Mouse (Mus musculus): ENCODE measurements around the gene Nrip1. TPM values are rescaled to one million over a fixed set of nuclear protein-coding genes. Genes with fewer than 3 reads are reported as not detected.

Gene Nrip1
- polyA plus RNA-seq, 1 experiment, result 2.4 TPM

- Histone ChIP-seq H3K4me3 (ENCODE audit: insufficient read depth, poor library complexity, severe bottlenecking) (no peak overlapping the region), H3ac (ENCODE audit: control insufficient read depth, insufficient read length, low read depth) (no peak overlapping the region), H3K36me3 (ENCODE audit: control insufficient read depth, insufficient read depth) (peaks cover 42% of the 10 kb centered on the region), H3K27me3 (ENCODE audit: control insufficient read depth, insufficient read depth, insufficient read length) (no peaks in the 10 kb centered on the region), H3K79me2 (ENCODE audit: control insufficient read depth, insufficient read depth) (no peaks in the 10 kb centered on the region), H3K79me3 (ENCODE audit: low read depth) (peaks cover 2% of the 10 kb centered on the region)
- TF ChIP-seq MAX (IDR thresholded peaks at IDR 0.05) (no peak), USF1 (IDR thresholded peaks at IDR 0.05; ENCODE audit: low read depth) (no peak), MYOD1 (IDR thresholded peaks at IDR 0.05; ENCODE audit: control insufficient read depth, insufficient read length, low read depth) (no peak), FOSL1 (IDR thresholded peaks at IDR 0.05; ENCODE audit: insufficient read depth, low read length, poor library complexity, severe bottlenecking) (no peak), MYOG (IDR thresholded peaks at IDR 0.05; ENCODE audit: control insufficient read depth, extremely low read depth, insufficient read length) (no peak), CEBPB (IDR thresholded peaks at IDR 0.05; ENCODE audit: low read depth) (no peak), CTCF (IDR thresholded peaks at IDR 0.05; ENCODE audit: control insufficient read depth, insufficient read depth, insufficient read length) (no peak)
These were observed 79.7 kb downstream of the Nrip1 start for GRCm38 (mm10) chr16:76293765-76294463.

- H3K4me3 ChIP-seq (ENCODE audit: insufficient read depth, poor library complexity, severe bottlenecking), result no peak overlapping the region
- H3K79me2 ChIP-seq (ENCODE audit: control insufficient read depth, insufficient read depth), result no peaks in the 10 kb centered on the region
- no peaks in the 10 kb centered on the region for H3K79me3 ChIP-seq (ENCODE audit: low read depth)
- TF ChIP-seq CEBPB (IDR thresholded peaks at IDR 0.05; ENCODE audit: low read depth) (no peak), MYOD1 (IDR thresholded peaks at IDR 0.05; ENCODE audit: control insufficient read depth, insufficient read length, low read depth) (no peak)
- H3ac ChIP-seq (ENCODE audit: control insufficient read depth, insufficient read length, low read depth), result no peak overlapping the region
- peaks cover 42% of the 10 kb centered on the region for H3K36me3 ChIP-seq (ENCODE audit: control insufficient read depth, insufficient read depth)
- H3K27me3 ChIP-seq (ENCODE audit: control insufficient read depth, insufficient read depth, insufficient read length), result no peaks in the 10 kb centered on the region
These were observed 80.5 kb downstream of the Nrip1 start for GRCm38 (mm10) chr16:76293176-76293575.

- Histone ChIP-seq H3K79me3 (ENCODE audit: low read depth) (no peaks in the 10 kb centered on the region), H3K27me3 (ENCODE audit: control insufficient read depth, insufficient read depth, insufficient read length) (no peaks in the 10 kb centered on the region), H3ac (ENCODE audit: control insufficient read depth, insufficient read length, low read depth) (no peak overlapping the region), H3K79me2 (ENCODE audit: control insufficient read depth, insufficient read depth) (no peaks in the 10 kb centered on the region), H3K36me3 (ENCODE audit: control insufficient read depth, insufficient read depth) (peaks cover 46% of the 10 kb centered on the region), H3K4me3 (ENCODE audit: insufficient read depth, poor library complexity, severe bottlenecking) (no peak overlapping the region)
- TF ChIP-seq USF1 (IDR thresholded peaks at IDR 0.05; ENCODE audit: low read depth) (no peak), CTCF (IDR thresholded peaks at IDR 0.05; ENCODE audit: control insufficient read depth, insufficient read depth, insufficient read length) (no peak), MYOD1 (IDR thresholded peaks at IDR 0.05; ENCODE audit: control insufficient read depth, insufficient read length, low read depth) (no peak), MYOG (IDR thresholded peaks at IDR 0.05; ENCODE audit: control insufficient read depth, extremely low read depth, insufficient read length) (no peak), FOSL1 (IDR thresholded peaks at IDR 0.05; ENCODE audit: insufficient read depth, low read length, poor library complexity, severe bottlenecking) (no peak), MAX (IDR thresholded peaks at IDR 0.05) (no peak), CEBPB (IDR thresholded peaks at IDR 0.05; ENCODE audit: low read depth) (no peak)
These were observed 81.0 kb downstream of the Nrip1 start for GRCm38 (mm10) chr16:76292656-76293055.

- Histone ChIP-seq H3K79me2 (ENCODE audit: control insufficient read depth, insufficient read depth) (no peaks in the 10 kb centered on the region), H3K27me3 (ENCODE audit: control insufficient read depth, insufficient read depth, insufficient read length) (no peaks in the 10 kb centered on the region), H3K36me3 (ENCODE audit: control insufficient read depth, insufficient read depth) (peaks cover 46% of the 10 kb centered on the region), H3ac (ENCODE audit: control insufficient read depth, insufficient read length, low read depth) (no peak overlapping the region), H3K4me3 (ENCODE audit: insufficient read depth, poor library complexity, severe bottlenecking) (no peak overlapping the region), H3K79me3 (ENCODE audit: low read depth) (no peaks in the 10 kb centered on the region)
- no peak for TF ChIP-seq CTCF (IDR thresholded peaks at IDR 0.05; ENCODE audit: control insufficient read depth, insufficient read depth, insufficient read length)
- no peak for TF ChIP-seq CEBPB (IDR thresholded peaks at IDR 0.05; ENCODE audit: low read depth)
- TF ChIP-seq MYOG (IDR thresholded peaks at IDR 0.05; ENCODE audit: control insufficient read depth, extremely low read depth, insufficient read length), result no peak
- TF ChIP-seq MYOD1 (IDR thresholded peaks at IDR 0.05; ENCODE audit: control insufficient read depth, insufficient read length, low read depth), result no peak
- TF ChIP-seq MAX (IDR thresholded peaks at IDR 0.05), result no peak
- TF ChIP-seq FOSL1 (IDR thresholded peaks at IDR 0.05; ENCODE audit: insufficient read depth, low read length, poor library complexity, severe bottlenecking), result no peak
- TF ChIP-seq USF1 (IDR thresholded peaks at IDR 0.05; ENCODE audit: low read depth), result no peak
These were observed 82.3 kb downstream of the Nrip1 start for GRCm38 (mm10) chr16:76291366-76291765.

GRCm38 (mm10) chr16:76289495-76289894 lies 84.1 kb downstream of the Nrip1 start:
- no peaks in the 10 kb centered on the region for H3K27me3 ChIP-seq (ENCODE audit: control insufficient read depth, insufficient read depth, insufficient read length)
- H3K79me2 ChIP-seq (ENCODE audit: control insufficient read depth, insufficient read depth), result no peaks in the 10 kb centered on the region
- H3ac ChIP-seq (ENCODE audit: control insufficient read depth, insufficient read length, low read depth), result no peak overlapping the region
- no peaks in the 10 kb centered on the region for H3K79me3 ChIP-seq (ENCODE audit: low read depth)
- peaks cover 46% of the 10 kb centered on the region for H3K36me3 ChIP-seq (ENCODE audit: control insufficient read depth, insufficient read depth)
- no peak for TF ChIP-seq FOSL1 (IDR thresholded peaks at IDR 0.05; ENCODE audit: insufficient read depth, low read length, poor library complexity, severe bottlenecking)
- TF ChIP-seq USF1 (IDR thresholded peaks at IDR 0.05; ENCODE audit: low read depth), result no peak
- no peak for TF ChIP-seq MYOD1 (IDR thresholded peaks at IDR 0.05; ENCODE audit: control insufficient read depth, insufficient read length, low read depth)
- no peak for TF ChIP-seq CEBPB (IDR thresholded peaks at IDR 0.05; ENCODE audit: low read depth)
- TF ChIP-seq MYOG (IDR thresholded peaks at IDR 0.05; ENCODE audit: control insufficient read depth, extremely low read depth, insufficient read length), result no peak
- no peak for TF ChIP-seq MAX (IDR thresholded peaks at IDR 0.05)
- TF ChIP-seq CTCF (IDR thresholded peaks at IDR 0.05; ENCODE audit: control insufficient read depth, insufficient read depth, insufficient read length), result no peak
- H3K4me3 ChIP-seq (ENCODE audit: insufficient read depth, poor library complexity, severe bottlenecking), result no peak overlapping the region

- TF ChIP-seq CTCF (IDR thresholded peaks at IDR 0.05; ENCODE audit: control insufficient read depth, insufficient read depth, insufficient read length) (no peak), USF1 (IDR thresholded peaks at IDR 0.05; ENCODE audit: low read depth) (no peak), FOSL1 (IDR thresholded peaks at IDR 0.05; ENCODE audit: insufficient read depth, low read length, poor library complexity, severe bottlenecking) (no peak), MAX (IDR thresholded peaks at IDR 0.05) (no peak), CEBPB (IDR thresholded peaks at IDR 0.05; ENCODE audit: low read depth) (no peak), MYOG (IDR thresholded peaks at IDR 0.05; ENCODE audit: control insufficient read depth, extremely low read depth, insufficient read length) (no peak), MYOD1 (IDR thresholded peaks at IDR 0.05; ENCODE audit: control insufficient read depth, insufficient read length, low read depth) (no peak)
- no peak overlapping the region for H3ac ChIP-seq (ENCODE audit: control insufficient read depth, insufficient read length, low read depth)
- H3K27me3 ChIP-seq (ENCODE audit: control insufficient read depth, insufficient read depth, insufficient read length), result no peaks in the 10 kb centered on the region
- H3K79me3 ChIP-seq (ENCODE audit: low read depth), result no peaks in the 10 kb centered on the region
- no peaks in the 10 kb centered on the region for H3K79me2 ChIP-seq (ENCODE audit: control insufficient read depth, insufficient read depth)
- peaks cover 4% of the 10 kb centered on the region for H3K36me3 ChIP-seq (ENCODE audit: control insufficient read depth, insufficient read depth)
- H3K4me3 ChIP-seq (ENCODE audit: insufficient read depth, poor library complexity, severe bottlenecking), result no peak overlapping the region
These were observed 89.8 kb downstream of the Nrip1 start for GRCm38 (mm10) chr16:76283796-76284195.
